Mouse (Mus musculus) cerebellum, adult 8-10 months (tissue): ENCODE data around the gene Slitrk6.

ENCODE experiments used
- DNase-seq: peaks from one replicate; pipeline ENCODE4 v3.0.0; 2022

Gene Slitrk6

GRCm38 (mm10) chr14:110754484-110755307 is at the start of gene Slitrk6:
Gene Slitrk6 (minus strand): TSS chr14:110755149.
- no peak for DNase-seq

GRCm38 (mm10) chr14:110777546-110777945 is 22.6 kb upstream of the Slitrk6 start:
- DNase-seq: no peak

- no peak for DNase-seq
These were observed 15.7 kb upstream of the Slitrk6 start for GRCm38 (mm10) chr14:110770694-110771093.

GRCm38 (mm10) chr14:110762588-110763220 is 7.8 kb upstream of the Slitrk6 start:
- no peak for DNase-seq

GRCm38 (mm10) chr14:110760909-110761308 is 6.0 kb upstream of the Slitrk6 start:
- no peak for DNase-seq

GRCm38 (mm10) chr14:110755308-110755650 is 330 bp upstream of the Slitrk6 start:
- no peak for DNase-seq

GRCm38 (mm10) chr14:110739861-110740260 is 15.1 kb downstream of the Slitrk6 start:
- no peak for DNase-seq

- DNase-seq: no peak
These were observed 15.6 kb downstream of the Slitrk6 start for GRCm38 (mm10) chr14:110739368-110739767.

GRCm38 (mm10) chr14:110728344-110728910 is 26.5 kb downstream of the Slitrk6 start:
- DNase-seq: no peak

- no peak for DNase-seq
These were observed 30.8 kb downstream of the Slitrk6 start for GRCm38 (mm10) chr14:110724026-110724576.
